Mouse (Mus musculus) small intestine, adult 2 months (tissue): ENCODE measurements around the gene Olfr331. TPM values are rescaled to one million over a fixed set of nuclear protein-coding genes. Genes with fewer than 3 reads are reported as not detected.
"Not testable (repeated sequence)": the region's sequence is repeated elsewhere in the genome, so short reads cannot be mapped to it uniquely, and the experiment has no call there.

Experiments used
- H3K27ac ChIP-seq: fragments of 200-500 bp; 2 replicates; pipeline ENCODE4 v1.5.1; 2012; ENCODE audit warnings: low read depth, low read length, control low read depth, inconsistent platforms; ENCODE audit not compliant: insufficient read depth
- H3K27me3 ChIP-seq: fragments of 200-500 bp; 2 replicates; pipeline ENCODE4 v1.6.1; 2012; ENCODE audit warnings: mild to moderate bottlenecking, moderate library complexity, low read length, inconsistent platforms; ENCODE audit not compliant: control insufficient read depth, insufficient read depth
- H3K36me3 ChIP-seq: fragments of 200-500 bp; 2 replicates; pipeline ENCODE4 v1.6.1; 2012; ENCODE audit warnings: mild to moderate bottlenecking, low read length, control low read depth, inconsistent platforms; ENCODE audit not compliant: control insufficient read depth, insufficient read depth
- H3K4me1 ChIP-seq: fragments of 200-500 bp; 2 replicates; pipeline ENCODE4 v1.6.1; 2012; ENCODE audit warnings: low read length, inconsistent platforms, mixed read lengths; ENCODE audit not compliant: control insufficient read depth, insufficient read depth, insufficient read length
- H3K4me3 ChIP-seq: fragments of 200-500 bp; 2 replicates; pipeline ENCODE4 v1.5.1; 2012; ENCODE audit warnings: low read depth, mild to moderate bottlenecking, control low read depth, inconsistent platforms, low read length, moderate library complexity
- CTCF ChIP-seq: fragments of 200-500 bp; IDR thresholded peaks from 2 replicates; pipeline ENCODE4 v1.5.1; 2012; ENCODE audit warnings: low read depth, mild to moderate bottlenecking, control low read depth, inconsistent platforms, low read length, moderate library complexity, mixed read lengths; ENCODE audit not compliant: insufficient replicate concordance, insufficient read length; ENCODE audit errors: extremely low read depth
- POLR2A ChIP-seq: fragments of 200-500 bp; IDR thresholded peaks from 2 replicates; pipeline ENCODE4 v1.6.1; 2012; ENCODE audit warnings: low read depth, mild to moderate bottlenecking, control low read depth, inconsistent platforms, low read length, moderate library complexity
- WGBS: fragments of 180-500 bp; shearing (Covaris S2); methylation state at CpG from one replicate; pipeline ENCODE4 v1.1.7; 2018; 5-methylcytosine and 5-hydroxymethylcytosine counted together
- polyA plus RNA-seq: library from polyadenylated mRNA; depleted of rRNA; stranded (reverse); fragments of >200 nt; gene quantifications from 2 replicates; pipeline ENCODE4 v1.2.3, GENCODE M21; 2012; rRNA removed

Gene Olfr331
- polyA plus RNA-seq: not detected in 2 replicates

DNA sequence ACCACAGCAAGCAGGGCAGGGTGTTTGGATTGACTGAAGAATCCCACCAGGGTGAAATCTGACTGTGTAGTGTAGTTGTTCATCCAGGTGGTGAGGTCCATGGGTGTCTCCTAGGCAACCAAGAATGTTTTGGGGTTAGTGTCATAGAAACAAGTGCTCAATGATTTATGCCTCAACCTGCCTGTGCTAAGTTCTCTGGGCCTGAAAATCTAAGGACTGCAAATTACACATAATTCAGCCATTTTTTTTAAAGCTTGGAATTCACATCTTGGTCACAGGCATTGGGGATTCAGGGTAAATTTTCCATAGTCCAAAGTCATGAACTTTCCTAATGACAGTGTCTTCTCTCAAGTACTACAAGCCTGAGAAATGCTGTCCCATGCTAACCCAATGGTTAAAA is at the start of gene Olfr331:
TSS of gene Olfr331 (minus strand) at position 101 of the 400 bp plus-strand sequence.
- H3K4me1 ChIP-seq, H3K4me3 ChIP-seq, H3K27ac ChIP-seq, H3K27me3 ChIP-seq, H3K36me3 ChIP-seq: not testable (repeated sequence)

DNA sequence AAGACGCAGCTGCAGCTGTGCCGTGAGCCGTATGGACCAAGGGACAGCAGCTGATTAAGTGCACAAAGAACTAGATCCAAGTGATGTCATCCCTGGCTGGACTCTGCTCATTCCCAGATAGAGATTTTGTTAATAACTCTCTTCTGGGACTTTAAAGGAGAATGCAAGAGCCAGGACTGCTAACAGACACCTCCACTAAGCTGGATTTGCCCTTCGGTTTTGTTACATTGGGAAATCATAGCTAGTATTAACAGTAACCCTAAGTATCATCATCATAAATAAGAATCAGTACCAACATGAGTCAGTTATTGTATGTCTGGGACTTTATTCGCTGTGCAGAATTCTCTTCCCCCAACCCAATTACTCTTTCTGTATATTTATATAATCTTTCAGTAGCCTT is 44.0 kb upstream of the Olfr331 start, which contains the start of gene Olfr329-ps:
TSS of gene Olfr329-ps (minus strand) at position 101 of the 400 bp plus-strand sequence.
- no peak within 1 kb of the TSS for H3K27ac ChIP-seq
- no peaks in the 10 kb centered on the region for H3K4me1 ChIP-seq
- TF ChIP-seq POLR2A (no peak), CTCF (no peak)
- H3K36me3 ChIP-seq: no peaks in the 10 kb centered on the region
- H3K4me3 ChIP-seq: no peak within 1 kb of the TSS
- H3K27me3 ChIP-seq: no peaks in the 10 kb centered on the region; the same call in 1 of the 2 replicates
- 48% methylated on average over 5 of the region's 5 CpGs for WGBS

DNA sequence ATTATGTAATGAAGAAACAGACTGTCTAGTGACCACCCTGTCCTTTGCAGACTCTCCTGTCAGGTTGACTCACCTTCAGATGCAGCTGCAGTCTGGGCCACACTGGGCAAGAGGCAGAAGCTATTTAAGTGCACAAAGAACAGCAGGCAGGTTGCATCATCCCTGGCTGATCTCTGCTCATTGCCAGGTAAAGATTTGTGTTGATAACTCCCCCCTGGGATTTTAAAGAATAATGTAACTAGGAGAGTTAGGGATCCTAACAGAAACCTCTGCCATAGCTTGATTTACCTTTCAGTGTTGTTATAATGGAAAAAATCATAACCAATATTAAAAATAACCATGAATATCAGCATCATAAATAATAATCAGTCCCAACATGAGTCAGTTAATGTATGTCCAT is 32.4 kb upstream of the Olfr331 start, which contains the start of gene Olfr330:
TSS of gene Olfr330 (minus strand) at position 101 of the 400 bp plus-strand sequence.
- H3K4me3 ChIP-seq, H3K36me3 ChIP-seq, H3K27me3 ChIP-seq, H3K27ac ChIP-seq, H3K4me1 ChIP-seq: not testable (repeated sequence)

DNA sequence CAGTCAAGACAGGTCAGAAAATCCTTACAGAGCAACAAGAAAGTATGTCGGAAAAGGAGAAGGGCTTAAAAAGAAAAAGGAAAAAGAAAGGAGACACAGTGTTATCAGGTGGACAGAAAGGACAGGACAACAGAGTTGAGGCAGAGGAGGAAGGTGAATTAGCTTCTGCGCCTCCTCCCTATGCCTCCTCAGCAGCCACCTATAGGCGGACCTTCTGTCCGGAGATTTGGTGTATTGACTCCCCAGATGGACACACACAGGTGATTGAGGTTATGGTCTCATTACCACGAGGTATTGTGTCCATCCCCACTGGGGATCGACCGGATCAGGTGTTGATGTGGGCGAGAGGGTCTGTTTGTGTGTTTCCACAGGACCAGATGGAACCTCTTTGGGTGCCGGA is 17.4 kb upstream of the Olfr331 start:
- not testable (repeated sequence) for H3K4me1 ChIP-seq, H3K27ac ChIP-seq, H3K4me3 ChIP-seq, H3K27me3 ChIP-seq, H3K36me3 ChIP-seq
- 93% methylated on average over 8 of the region's 9 CpGs for WGBS

DNA sequence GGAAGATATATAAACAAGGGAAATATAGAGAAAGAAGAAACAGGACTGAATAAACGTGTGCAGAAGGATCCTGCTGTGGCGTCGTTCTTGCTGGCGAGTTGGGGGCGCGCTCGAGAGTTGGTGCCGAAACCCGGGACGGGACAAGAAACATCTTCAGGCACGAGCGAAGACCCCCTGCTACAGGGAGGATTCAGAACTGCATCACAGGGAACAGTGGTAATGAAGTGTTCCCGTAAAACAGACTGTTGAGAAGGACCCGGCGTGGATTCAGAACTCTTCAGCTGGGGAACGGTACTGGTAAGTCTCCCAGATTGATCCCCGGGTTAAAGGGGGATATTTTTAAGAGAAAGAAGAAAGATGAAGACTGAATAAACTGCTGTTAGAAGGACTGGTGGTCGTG is 16.5 kb upstream of the Olfr331 start:
- H3K27ac ChIP-seq, H3K4me3 ChIP-seq, H3K4me1 ChIP-seq, H3K36me3 ChIP-seq, H3K27me3 ChIP-seq: not testable (repeated sequence)
- 94% methylated on average over 18 of the region's 18 CpGs for WGBS

DNA sequence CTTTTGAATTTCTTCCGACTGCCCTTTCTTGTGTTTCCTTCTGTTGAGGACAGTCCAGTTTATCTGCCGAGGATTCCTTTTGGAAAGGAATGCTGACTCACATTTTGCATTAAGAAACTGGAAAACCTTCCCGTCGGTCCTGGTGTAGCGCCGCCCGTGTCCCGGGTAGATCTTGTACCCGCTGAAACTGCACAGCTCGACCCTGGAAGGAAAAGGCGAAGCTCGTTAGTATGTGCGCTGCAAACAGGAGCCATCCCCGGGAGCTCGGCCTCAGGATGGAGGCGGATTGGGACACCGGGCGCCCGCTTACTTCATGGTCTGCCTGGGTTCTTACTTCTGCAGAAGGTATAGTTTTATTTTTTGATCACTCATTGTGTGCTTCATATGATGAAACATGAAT is 6.7 kb upstream of the Olfr331 start:
- H3K4me1 ChIP-seq, H3K27me3 ChIP-seq, H3K4me3 ChIP-seq, H3K36me3 ChIP-seq, H3K27ac ChIP-seq: not testable (repeated sequence)
- 83% methylated on average over 19 of the region's 19 CpGs for WGBS

DNA sequence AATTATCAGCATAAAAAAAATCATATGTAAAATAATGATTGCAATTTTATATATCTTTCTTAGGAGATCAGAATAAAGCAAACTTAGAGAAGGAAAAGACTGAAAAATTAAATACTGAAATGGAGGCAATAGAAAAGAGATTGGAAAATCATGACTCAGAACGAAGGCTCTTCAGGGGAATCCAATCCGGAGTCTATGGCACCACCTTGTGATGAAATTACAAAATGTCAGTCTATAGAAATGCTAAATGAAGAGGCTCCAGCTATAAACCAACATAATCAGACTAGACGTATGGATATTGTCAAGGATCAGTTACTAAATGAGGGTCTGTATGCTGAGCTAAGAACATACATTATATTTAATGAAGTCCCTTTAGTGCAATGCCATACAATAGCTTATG is 3.1 kb downstream of the Olfr331 start:
- H3K27ac ChIP-seq: no peak overlapping the region
- WGBS: 32% methylated on average over 3 of the region's 3 CpGs
- H3K4me1 ChIP-seq: no peaks in the 10 kb centered on the region

DNA sequence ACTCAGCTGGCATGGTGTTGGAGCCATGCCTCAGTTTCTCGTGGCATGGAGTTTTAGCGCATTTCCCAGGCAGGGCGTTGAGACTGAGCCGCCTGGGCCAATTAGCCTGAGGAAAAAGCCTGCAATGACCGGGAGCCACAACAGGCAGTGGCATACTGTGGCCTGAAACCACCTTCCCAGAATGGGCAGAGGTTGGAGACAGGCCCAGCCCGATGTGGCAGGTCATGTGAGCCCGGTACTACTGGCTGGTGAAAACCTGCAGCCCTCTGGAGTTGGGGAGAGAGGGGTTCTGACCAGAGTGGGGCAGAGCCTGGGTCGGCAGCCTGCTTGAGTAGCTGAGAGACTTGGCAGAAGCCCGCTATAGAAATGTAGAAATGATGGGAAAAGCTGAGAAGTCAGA is 3.6 kb downstream of the Olfr331 start:
- Histone ChIP-seq H3K27me3 (no peaks in the 10 kb centered on the region), H3K4me3 (no peak overlapping the region), H3K27ac (no peak overlapping the region), H3K4me1 (no peaks in the 10 kb centered on the region), H3K36me3 (no peaks in the 10 kb centered on the region)
- WGBS: 83% methylated on average over 9 of the region's 9 CpGs
- TF ChIP-seq POLR2A: no peak
- TF ChIP-seq CTCF: no peak

More for the DNA sequence above, 3.1 kb downstream of the Olfr331 start:
- Histone ChIP-seq H3K4me3 (no peak overlapping the region), H3K27me3 (no peaks in the 10 kb centered on the region), H3K36me3 (no peaks in the 10 kb centered on the region)
- TF ChIP-seq CTCF (no peak), POLR2A (no peak)
